Mouse (Mus musculus): ENCODE results near the gene Slc39a9. TPM values are rescaled to one million over a fixed set of nuclear protein-coding genes. Genes with fewer than 3 reads are reported as not detected.

Gene Slc39a9
- polyA plus RNA-seq, 1 experiment from 2014 or later: 22.3 TPM

DNA sequence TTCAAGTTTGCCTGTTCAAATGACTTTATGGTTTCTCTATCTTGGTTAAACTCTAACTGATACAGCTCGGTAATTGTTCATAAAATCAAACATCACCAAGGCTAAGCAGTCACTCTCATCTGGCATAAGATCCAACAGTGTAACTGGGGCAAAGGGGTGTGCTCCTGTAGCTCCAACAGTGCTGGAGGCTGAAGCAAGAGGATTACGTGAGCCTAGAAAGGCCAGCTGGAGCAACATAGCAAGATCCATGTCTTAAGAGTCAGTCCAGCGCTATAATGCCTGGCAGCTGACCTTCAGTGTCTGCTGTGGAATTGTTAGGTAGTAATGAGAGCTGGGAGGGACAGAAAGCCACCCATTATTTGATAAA is 11.0 kb downstream of the Slc39a9 start:
- no peaks in the 10 kb centered on the region for H3K9me3 ChIP-seq (replicated peaks)
- no peak overlapping the region for H3K9ac ChIP-seq
- peaks cover 5% of the 10 kb centered on the region; the same call in 1 of the 2 replicates for H3K4me1 ChIP-seq (replicated peaks)
- no peak overlapping the region for H3K4me2 ChIP-seq
- no peak overlapping the region for H3K27ac ChIP-seq (ENCODE audit: poor library complexity, severe bottlenecking)
- no peak overlapping the region for H3K4me3 ChIP-seq
- ATAC-seq (ENCODE audit: insufficient number of reproducible peaks, low FRiP score): no peak
- no peaks in the 10 kb centered on the region for H3K27me3 ChIP-seq (replicated peaks)
- H3K36me3 ChIP-seq: 0 out of 2 replicates have a peak, but pooled peaks cover 3% of the 10 kb centered on the region
- 86% methylated on average over 3 of the region's 3 CpGs for WGBS

DNA sequence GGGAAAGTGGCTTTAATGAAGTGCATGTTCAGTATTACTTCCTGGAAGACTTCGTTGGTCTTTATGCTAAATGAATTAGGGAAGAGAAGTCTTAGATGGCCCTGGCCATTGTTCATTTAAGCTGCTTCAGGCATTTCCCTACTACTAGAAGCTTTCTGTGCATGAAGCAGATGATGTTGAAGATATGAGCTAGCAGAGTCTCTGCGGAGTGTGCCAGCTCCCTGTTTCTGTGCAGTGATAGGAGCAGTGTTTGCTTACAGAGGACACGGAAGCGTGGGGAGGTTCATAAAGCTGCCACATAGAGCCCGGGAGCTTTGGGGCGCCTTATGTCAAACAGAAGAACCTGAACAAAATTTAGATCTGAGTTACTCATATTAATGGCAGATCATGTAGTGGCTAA is 15.0 kb downstream of the Slc39a9 start:
- Histone ChIP-seq H3K4me3 (no peak overlapping the region), H3K36me3 (peaks cover 5% of the 10 kb centered on the region), H3K27ac (ENCODE audit: poor library complexity, severe bottlenecking) (no peak overlapping the region), H3K27me3 (replicated peaks) (no peaks in the 10 kb centered on the region), H3K9me3 (replicated peaks) (no peaks in the 10 kb centered on the region), H3K4me2 (no peak overlapping the region), H3K9ac (no peak overlapping the region), H3K4me1 (replicated peaks) (peaks cover 14% of the 10 kb centered on the region; the same call in 1 of the 2 replicates)
- no peak for ATAC-seq (ENCODE audit: insufficient number of reproducible peaks, low FRiP score)
- WGBS: 78% methylated on average over 6 of the region's 6 CpGs

DNA sequence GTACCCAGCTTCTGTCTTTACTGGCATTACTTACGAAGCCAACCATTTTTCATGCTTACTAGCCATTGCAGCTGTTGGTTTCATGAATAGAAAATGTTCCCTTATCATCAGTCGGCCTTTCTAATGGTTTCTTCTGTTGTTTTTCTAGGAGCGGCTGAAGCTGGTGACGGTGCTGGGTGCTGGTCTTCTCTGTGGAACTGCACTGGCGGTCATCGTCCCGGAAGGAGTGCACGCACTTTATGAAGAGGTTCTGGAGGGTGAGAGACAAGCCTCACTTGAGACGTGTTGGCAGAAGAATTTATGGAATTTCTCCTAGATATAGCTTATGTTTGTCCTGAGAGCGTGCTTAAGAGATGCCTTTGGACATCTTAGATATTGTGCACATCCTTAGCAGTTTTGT is 18.6 kb downstream of the Slc39a9 start:
- Histone ChIP-seq H3K4me1 (replicated peaks) (peaks cover 8% of the 10 kb centered on the region; the same call in 1 of the 2 replicates), H3K9me3 (replicated peaks) (no peaks in the 10 kb centered on the region), H3K27ac (ENCODE audit: poor library complexity, severe bottlenecking) (no peak overlapping the region), H3K4me3 (no peak overlapping the region), H3K4me2 (no peak overlapping the region), H3K9ac (no peak overlapping the region), H3K27me3 (replicated peaks) (no peaks in the 10 kb centered on the region), H3K36me3 (peaks cover 16% of the 10 kb centered on the region)
- no peak for ATAC-seq (ENCODE audit: insufficient number of reproducible peaks, low FRiP score)
- WGBS: 62% methylated on average over 10 of the region's 10 CpGs

DNA sequence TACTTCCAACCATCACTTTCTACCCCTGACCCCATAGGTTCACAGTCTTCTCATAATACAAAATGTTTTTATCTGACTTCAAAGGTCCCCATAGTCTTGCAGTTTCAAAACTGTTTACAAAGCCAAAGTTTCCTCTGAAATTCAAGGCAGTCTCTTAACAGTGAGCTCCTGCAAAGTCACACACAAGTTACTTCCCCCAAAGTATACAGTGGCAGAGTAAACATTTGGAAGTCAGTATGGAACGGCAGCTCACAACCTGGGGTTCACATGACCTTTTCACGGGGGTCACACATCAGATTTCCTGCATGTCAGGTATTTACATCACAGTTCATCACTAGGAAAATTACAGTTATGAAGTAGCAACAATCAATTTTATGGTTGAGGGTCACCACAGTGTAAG is 20.3 kb downstream of the Slc39a9 start:
- Histone ChIP-seq H3K4me3 (no peak overlapping the region), H3K4me1 (replicated peaks) (peaks cover 8% of the 10 kb centered on the region; the same call in 1 of the 2 replicates), H3K9ac (no peak overlapping the region), H3K4me2 (no peak overlapping the region), H3K27me3 (replicated peaks) (no peaks in the 10 kb centered on the region), H3K9me3 (replicated peaks) (no peaks in the 10 kb centered on the region), H3K36me3 (peaks cover 25% of the 10 kb centered on the region), H3K27ac (ENCODE audit: poor library complexity, severe bottlenecking) (no peak overlapping the region)
- no peak for ATAC-seq (ENCODE audit: insufficient number of reproducible peaks, low FRiP score)
- 85% methylated on average over 2 of the region's 2 CpGs for WGBS

DNA sequence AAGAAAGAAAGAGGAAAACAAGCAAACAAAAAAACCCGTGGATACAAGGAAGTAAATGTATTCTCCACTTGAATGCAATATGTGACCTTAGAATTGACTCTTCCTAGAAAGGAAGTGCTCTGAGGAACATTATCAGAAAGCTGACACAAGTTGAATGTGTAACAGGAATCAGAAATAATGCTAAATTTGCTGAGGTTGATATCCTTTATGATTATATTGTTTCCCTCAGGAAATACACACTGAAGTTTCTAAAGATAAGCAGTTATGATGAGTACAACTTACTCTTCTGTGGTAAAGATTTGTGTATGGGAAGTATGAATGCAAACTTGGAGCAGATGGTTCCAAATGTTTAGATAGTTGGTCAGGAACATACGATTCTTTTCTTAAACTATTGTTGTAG is 24.7 kb downstream of the Slc39a9 start:
- no peaks in the 10 kb centered on the region for H3K9me3 ChIP-seq (replicated peaks)
- H3K4me1 ChIP-seq (replicated peaks): no peaks in the 10 kb centered on the region
- no peak for ATAC-seq (ENCODE audit: insufficient number of reproducible peaks, low FRiP score)
- H3K27ac ChIP-seq (ENCODE audit: poor library complexity, severe bottlenecking): no peak overlapping the region
- no peak overlapping the region for H3K4me3 ChIP-seq
- H3K36me3 ChIP-seq: peaks cover 25% of the 10 kb centered on the region
- no peak overlapping the region for H3K9ac ChIP-seq
- 65% methylated on average over 2 of the region's 2 CpGs for WGBS
- no peaks in the 10 kb centered on the region for H3K27me3 ChIP-seq (replicated peaks)
- no peak overlapping the region for H3K4me2 ChIP-seq

DNA sequence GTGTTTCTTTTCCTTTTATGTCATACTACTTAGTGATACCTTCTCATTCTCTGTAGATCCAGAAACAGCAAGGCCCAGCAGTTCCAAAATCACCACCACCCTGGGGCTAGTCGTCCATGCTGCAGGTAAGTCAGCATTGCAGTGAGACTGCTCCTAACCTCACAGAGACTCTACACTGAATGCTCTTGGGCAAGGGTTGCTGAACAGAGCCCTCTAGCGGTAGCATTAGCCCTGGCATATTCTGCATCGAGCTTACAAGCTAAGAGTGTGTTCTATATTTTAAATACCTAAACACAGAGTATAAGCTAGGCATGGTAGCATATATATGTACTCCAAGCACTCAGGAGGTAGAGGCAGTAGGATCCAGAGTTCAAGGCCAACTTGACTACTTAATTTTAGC is 29.5 kb downstream of the Slc39a9 start:
- no peak overlapping the region for H3K4me3 ChIP-seq
- H3K36me3 ChIP-seq: peaks cover 48% of the 10 kb centered on the region
- 18% methylated on average over 3 of the region's 3 CpGs for WGBS
- H3K4me1 ChIP-seq (replicated peaks): no peaks in the 10 kb centered on the region
- ATAC-seq (ENCODE audit: insufficient number of reproducible peaks, low FRiP score): no peak
- H3K9me3 ChIP-seq (replicated peaks): no peaks in the 10 kb centered on the region
- H3K27me3 ChIP-seq (replicated peaks): no peaks in the 10 kb centered on the region
- H3K9ac ChIP-seq: no peak overlapping the region
- H3K4me2 ChIP-seq: no peak overlapping the region
- no peak overlapping the region for H3K27ac ChIP-seq (ENCODE audit: poor library complexity, severe bottlenecking)

DNA sequence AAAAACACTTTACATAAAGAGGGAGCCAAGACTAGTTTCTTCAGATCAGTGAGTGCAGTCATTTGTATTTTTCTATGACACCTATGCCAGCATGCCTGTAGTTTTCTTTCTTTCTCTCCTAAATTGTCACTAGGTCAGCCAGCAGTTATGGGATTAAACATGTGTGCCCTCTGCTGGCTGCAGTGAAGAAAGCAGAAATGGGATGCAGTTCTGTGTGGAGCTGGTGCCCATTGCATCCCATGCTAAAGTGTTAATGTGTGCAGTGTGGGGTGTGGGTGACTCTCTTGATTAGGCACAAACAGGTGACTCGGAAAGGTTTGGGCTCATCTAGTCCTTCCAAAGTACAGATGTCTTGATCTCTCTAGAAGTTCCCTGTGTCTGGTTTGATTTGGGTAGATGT is 37.7 kb downstream of the Slc39a9 start:
- 61% methylated on average over 1 of the region's 1 CpGs for WGBS
- H3K27ac ChIP-seq (ENCODE audit: poor library complexity, severe bottlenecking): no peak overlapping the region
- H3K27me3 ChIP-seq (replicated peaks): no peaks in the 10 kb centered on the region
- H3K9ac ChIP-seq: no peak overlapping the region
- H3K4me1 ChIP-seq (replicated peaks): no peaks in the 10 kb centered on the region
- ATAC-seq (ENCODE audit: insufficient number of reproducible peaks, low FRiP score): no peak
- H3K4me3 ChIP-seq: no peak overlapping the region
- no peak overlapping the region for H3K4me2 ChIP-seq
- peaks cover 24% of the 10 kb centered on the region for H3K36me3 ChIP-seq
- H3K9me3 ChIP-seq (replicated peaks): no peaks in the 10 kb centered on the region

DNA sequence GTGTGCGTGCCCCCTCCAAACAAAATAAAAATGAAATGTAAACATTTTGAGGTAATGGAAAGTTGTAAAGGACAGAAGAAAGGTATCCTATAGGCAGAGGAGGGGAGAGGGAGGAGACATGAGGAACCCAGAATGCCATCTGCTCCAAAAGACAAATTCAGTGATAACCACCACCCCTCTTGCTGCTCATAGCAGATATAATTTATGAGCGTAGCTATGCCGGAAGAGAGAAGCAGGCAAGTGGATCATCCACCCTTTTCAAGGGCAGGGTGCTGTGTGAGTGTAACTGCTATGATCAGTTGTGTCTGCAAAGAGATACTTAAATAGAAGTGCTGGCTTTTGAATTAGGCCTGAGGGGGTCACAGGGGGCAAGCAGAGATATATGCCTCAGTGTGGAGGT is 39.9 kb downstream of the Slc39a9 start:
- 88% methylated on average over 3 of the region's 3 CpGs for WGBS
- H3K9ac ChIP-seq: no peak overlapping the region
- ATAC-seq (ENCODE audit: insufficient number of reproducible peaks, low FRiP score): no peak
- H3K4me2 ChIP-seq: no peak overlapping the region
- no peak overlapping the region for H3K4me3 ChIP-seq
- no peaks in the 10 kb centered on the region for H3K9me3 ChIP-seq (replicated peaks)
- no peak overlapping the region for H3K27ac ChIP-seq (ENCODE audit: poor library complexity, severe bottlenecking)
- H3K36me3 ChIP-seq: peaks cover 8% of the 10 kb centered on the region
- no peaks in the 10 kb centered on the region for H3K27me3 ChIP-seq (replicated peaks)
- no peaks in the 10 kb centered on the region for H3K4me1 ChIP-seq (replicated peaks)

DNA sequence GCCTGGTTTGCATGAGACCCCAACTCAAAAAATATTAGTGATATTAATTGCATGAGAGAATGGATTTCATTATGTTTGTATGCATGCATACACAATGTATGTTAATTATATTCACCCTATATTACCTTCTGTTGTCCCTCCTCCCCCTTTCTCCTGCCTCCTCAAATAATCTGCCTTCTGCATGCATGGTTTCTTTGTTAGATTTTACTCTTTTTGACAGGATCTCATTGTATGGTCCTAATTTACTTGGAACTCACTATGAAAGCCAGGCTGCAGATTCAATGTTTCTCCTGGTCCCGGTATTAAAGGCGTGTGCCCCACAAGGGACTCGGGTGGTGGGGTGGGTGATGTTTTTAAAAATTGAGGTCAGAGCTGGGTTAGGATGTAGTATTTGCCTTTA is 40.6 kb downstream of the Slc39a9 start:
- no peak for ATAC-seq (ENCODE audit: insufficient number of reproducible peaks, low FRiP score)
- Histone ChIP-seq H3K4me1 (replicated peaks) (no peaks in the 10 kb centered on the region), H3K9ac (no peak overlapping the region), H3K9me3 (replicated peaks) (no peaks in the 10 kb centered on the region), H3K4me2 (no peak overlapping the region), H3K4me3 (no peak overlapping the region), H3K36me3 (peaks cover 4% of the 10 kb centered on the region), H3K27ac (ENCODE audit: poor library complexity, severe bottlenecking) (no peak overlapping the region), H3K27me3 (replicated peaks) (no peaks in the 10 kb centered on the region)
- WGBS: 90% methylated on average over 3 of the region's 3 CpGs

DNA sequence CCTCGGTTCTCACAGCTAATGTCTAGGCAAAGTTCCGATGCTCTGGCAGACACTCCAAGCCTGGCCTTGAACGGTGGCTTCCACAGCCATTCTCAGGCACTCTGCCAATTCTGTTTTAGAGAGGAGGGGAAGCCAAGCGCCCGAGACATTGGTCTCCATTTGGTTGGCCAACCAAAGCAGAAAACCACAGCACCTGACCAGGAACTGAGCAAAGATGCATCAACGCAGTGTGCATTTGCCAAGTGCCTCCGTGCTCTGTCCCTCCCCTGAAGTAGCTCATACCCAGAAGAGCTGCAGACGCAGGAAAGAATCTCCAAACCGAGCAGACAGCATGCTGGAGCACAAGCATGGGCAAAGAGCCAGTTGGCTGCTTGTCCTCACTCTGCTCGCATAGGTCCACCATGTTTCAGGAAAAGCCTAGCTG is 44.1 kb downstream of the Slc39a9 start:
- no peaks in the 10 kb centered on the region for H3K9me3 ChIP-seq (replicated peaks)
- H3K27me3 ChIP-seq (replicated peaks): peaks cover 28% of the 10 kb centered on the region
- H3K27ac ChIP-seq (ENCODE audit: poor library complexity, severe bottlenecking): no peak overlapping the region
- ATAC-seq (ENCODE audit: insufficient number of reproducible peaks, low FRiP score): no peak
- H3K4me3 ChIP-seq: no peak overlapping the region
- peaks cover 17% of the 10 kb centered on the region for H3K4me1 ChIP-seq (replicated peaks)
- H3K9ac ChIP-seq: no peak overlapping the region
- no peak overlapping the region for H3K4me2 ChIP-seq
- 63% methylated on average over 10 of the region's 10 CpGs for WGBS
- H3K36me3 ChIP-seq: no peaks in the 10 kb centered on the region

DNA sequence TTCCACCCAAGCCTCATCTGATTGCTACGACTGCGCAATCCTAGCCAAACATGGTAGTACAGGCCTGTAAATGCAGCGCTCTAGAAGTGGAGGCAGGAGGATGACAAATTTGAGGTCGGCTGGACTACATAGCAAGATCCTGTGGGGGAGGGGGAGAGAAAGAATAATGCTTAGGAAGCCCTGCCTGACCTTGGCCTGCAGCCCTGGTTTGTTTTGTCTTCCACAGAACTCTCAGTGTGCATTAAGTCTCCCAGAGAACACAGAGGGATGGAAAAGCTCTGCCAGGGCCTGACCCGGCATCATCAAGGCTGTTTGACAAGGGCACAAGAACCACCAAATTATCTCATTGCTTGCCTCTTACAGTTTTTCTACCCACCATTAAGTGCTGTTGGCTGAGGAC is 46.0 kb downstream of the Slc39a9 start:
- H3K27me3 ChIP-seq (replicated peaks): peaks cover 45% of the 10 kb centered on the region
- H3K4me3 ChIP-seq: no peak overlapping the region
- no peak overlapping the region for H3K4me2 ChIP-seq
- H3K27ac ChIP-seq (ENCODE audit: poor library complexity, severe bottlenecking): no peak overlapping the region
- H3K9ac ChIP-seq: no peak overlapping the region
- peaks cover 35% of the 10 kb centered on the region for H3K4me1 ChIP-seq (replicated peaks)
- no peaks in the 10 kb centered on the region for H3K36me3 ChIP-seq
- no peak for ATAC-seq (ENCODE audit: insufficient number of reproducible peaks, low FRiP score)
- H3K9me3 ChIP-seq (replicated peaks): no peaks in the 10 kb centered on the region
- 53% methylated on average over 5 of the region's 5 CpGs for WGBS

DNA sequence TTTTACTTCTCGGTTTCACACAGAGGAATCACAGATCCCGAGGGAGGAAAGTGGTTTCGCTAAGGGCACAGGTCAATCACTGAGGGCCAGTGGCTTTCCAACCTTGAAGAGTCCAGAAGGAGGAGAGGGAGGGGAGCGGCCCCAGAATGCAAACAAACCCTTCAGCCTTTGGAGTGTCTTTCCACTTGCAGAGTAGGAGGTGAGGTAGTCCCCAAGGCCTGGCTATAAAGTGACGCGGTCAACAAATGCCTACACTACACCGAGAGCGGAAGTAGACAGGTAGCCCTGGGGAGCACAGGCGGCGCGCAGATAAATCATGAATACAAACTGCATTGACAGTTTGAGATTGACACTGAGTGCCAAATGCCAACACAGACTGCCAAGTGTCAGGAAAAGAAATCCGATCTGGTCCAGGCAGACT is 48.0 kb downstream of the Slc39a9 start:
- H3K4me3 ChIP-seq: peak overlapping the region; percentile 43; the same call in 1 of the 2 replicates
- H3K4me2 ChIP-seq: peak overlapping the region; percentile 71
- H3K27me3 ChIP-seq (replicated peaks): peaks cover 51% of the 10 kb centered on the region
- 19% methylated on average over 12 of the region's 12 CpGs for WGBS
- H3K9ac ChIP-seq: no peak overlapping the region
- peaks cover 37% of the 10 kb centered on the region for H3K4me1 ChIP-seq (replicated peaks)
- no peak for ATAC-seq (ENCODE audit: insufficient number of reproducible peaks, low FRiP score)
- H3K36me3 ChIP-seq: no peaks in the 10 kb centered on the region
- no peak overlapping the region for H3K27ac ChIP-seq (ENCODE audit: poor library complexity, severe bottlenecking)
- no peaks in the 10 kb centered on the region for H3K9me3 ChIP-seq (replicated peaks)
